Mouse (Mus musculus): Measurements from ENCODE around the gene Large2. TPM values are rescaled to one million over a fixed set of nuclear protein-coding genes. Genes with fewer than 3 reads are reported as not detected.

The Large2 gene
- polyA plus RNA-seq, 1 experiment from 2014 or later = 2.4 TPM

- no peaks in the 10 kb centered on the region for H3K36me3 ChIP-seq (ENCODE audit: control insufficient read depth, insufficient read depth)
- H3K27ac ChIP-seq (ENCODE audit: low read length) = peak overlapping the region; percentile 58
- H3K27me3 ChIP-seq (replicated peaks; ENCODE audit: control insufficient read depth, insufficient read depth, low read length) = no peaks in the 10 kb centered on the region
- WGBS = 8% methylated on average over 25 of the region's 26 CpGs
- ATAC-seq = no peak
- peak overlapping the region; percentile 54 for H3K9ac ChIP-seq (replicated peaks; ENCODE audit: low read depth, low read length)
- peak overlapping the region; percentile 33 for H3K4me3 ChIP-seq (replicated peaks; ENCODE audit: low read length)
- no peaks in the 10 kb centered on the region for H3K9me3 ChIP-seq (ENCODE audit: control insufficient read depth, low read length)
- H3K4me2 ChIP-seq (ENCODE audit: low read length) = peak overlapping the region; percentile 55
- peaks cover 48% of the 10 kb centered on the region for H3K4me1 ChIP-seq (replicated peaks; ENCODE audit: control insufficient read depth, insufficient read depth, low read length)
Measured at GRCm38 (mm10) chr2:92392318-92393264, 17.9 kb upstream of the Large2 start.

- ATAC-seq = no peak
- H3K9me3 ChIP-seq (ENCODE audit: control insufficient read depth, low read length) = no peaks in the 10 kb centered on the region
- H3K4me2 ChIP-seq (ENCODE audit: low read length) = peak overlapping the region; percentile 55
- WGBS = 15% methylated on average over 11 of the region's 11 CpGs
- H3K4me1 ChIP-seq (replicated peaks; ENCODE audit: control insufficient read depth, insufficient read depth, low read length) = peaks cover 48% of the 10 kb centered on the region
- no peaks in the 10 kb centered on the region for H3K27me3 ChIP-seq (replicated peaks; ENCODE audit: control insufficient read depth, insufficient read depth, low read length)
- H3K27ac ChIP-seq (ENCODE audit: low read length) = peak overlapping the region; percentile 58
- peak overlapping the region; percentile 54 for H3K9ac ChIP-seq (replicated peaks; ENCODE audit: low read depth, low read length)
- H3K36me3 ChIP-seq (ENCODE audit: control insufficient read depth, insufficient read depth) = peaks cover 2% of the 10 kb centered on the region
- peak overlapping the region; percentile 33 for H3K4me3 ChIP-seq (replicated peaks; ENCODE audit: low read length)
Measured at GRCm38 (mm10) chr2:92391703-92392317, 17.1 kb upstream of the Large2 start.

GRCm38 (mm10) chr2:92391116-92391515, 16.4 kb upstream of the Large2 start:
- Histone ChIP-seq H3K9ac (replicated peaks; ENCODE audit: low read depth, low read length) (no peak overlapping the region), H3K4me1 (replicated peaks; ENCODE audit: control insufficient read depth, insufficient read depth, low read length) (peaks cover 48% of the 10 kb centered on the region), H3K4me2 (ENCODE audit: low read length) (peak overlapping the region; percentile 55; the same call in 1 of the 2 replicates), H3K9me3 (ENCODE audit: control insufficient read depth, low read length) (no peaks in the 10 kb centered on the region), H3K27ac (ENCODE audit: low read length) (0 out of 2 replicates have a peak overlapping the region, but pooled peaks have one; percentile 20), H3K27me3 (replicated peaks; ENCODE audit: control insufficient read depth, insufficient read depth, low read length) (no peaks in the 10 kb centered on the region), H3K36me3 (ENCODE audit: control insufficient read depth, insufficient read depth) (peaks cover 7% of the 10 kb centered on the region), H3K4me3 (replicated peaks; ENCODE audit: low read length) (no peak overlapping the region)
- no peak for ATAC-seq
- WGBS = 71% methylated on average over 8 of the region's 8 CpGs

- H3K27me3 ChIP-seq (replicated peaks; ENCODE audit: control insufficient read depth, insufficient read depth, low read length) = no peaks in the 10 kb centered on the region
- H3K9me3 ChIP-seq (ENCODE audit: control insufficient read depth, low read length) = no peaks in the 10 kb centered on the region
- no peak overlapping the region for H3K9ac ChIP-seq (replicated peaks; ENCODE audit: low read depth, low read length)
- H3K4me2 ChIP-seq (ENCODE audit: low read length) = no peak overlapping the region; the same call in 1 of the 2 replicates
- H3K27ac ChIP-seq (ENCODE audit: low read length) = no peak overlapping the region
- H3K4me1 ChIP-seq (replicated peaks; ENCODE audit: control insufficient read depth, insufficient read depth, low read length) = peaks cover 48% of the 10 kb centered on the region
- peaks cover 13% of the 10 kb centered on the region for H3K36me3 ChIP-seq (ENCODE audit: control insufficient read depth, insufficient read depth)
- WGBS = 72% methylated on average over 6 of the region's 6 CpGs
- no peak for ATAC-seq
- H3K4me3 ChIP-seq (replicated peaks; ENCODE audit: low read length) = no peak overlapping the region
Measured at GRCm38 (mm10) chr2:92390206-92390930, 15.7 kb upstream of the Large2 start.

- no peaks in the 10 kb centered on the region for H3K27me3 ChIP-seq (replicated peaks; ENCODE audit: control insufficient read depth, insufficient read depth, low read length)
- no peaks in the 10 kb centered on the region for H3K9me3 ChIP-seq (ENCODE audit: control insufficient read depth, low read length)
- H3K36me3 ChIP-seq (ENCODE audit: control insufficient read depth, insufficient read depth) = peaks cover 20% of the 10 kb centered on the region
- peak overlapping the region; percentile 89 for H3K4me3 ChIP-seq (replicated peaks; ENCODE audit: low read length)
- peak overlapping the region; percentile 64 for H3K4me2 ChIP-seq (ENCODE audit: low read length)
- H3K4me1 ChIP-seq (replicated peaks; ENCODE audit: control insufficient read depth, insufficient read depth, low read length) = peaks cover 48% of the 10 kb centered on the region
- ATAC-seq = no peak
- peak overlapping the region; percentile 90 for H3K9ac ChIP-seq (replicated peaks; ENCODE audit: low read depth, low read length)
- peak overlapping the region; percentile 88 for H3K27ac ChIP-seq (ENCODE audit: low read length)
- WGBS = under 1% methylated on average over 10 of the region's 10 CpGs
Measured at GRCm38 (mm10) chr2:92389645-92390044, 15.0 kb upstream of the Large2 start.

- peak; percentile 91 for ATAC-seq
- peaks cover 48% of the 10 kb centered on the region for H3K4me1 ChIP-seq (replicated peaks; ENCODE audit: control insufficient read depth, insufficient read depth, low read length)
- WGBS = under 1% methylated on average over 62 of the region's 62 CpGs
Measured at GRCm38 (mm10) chr2:92388891-92389641, 14.4 kb upstream of the Large2 start.

GRCm38 (mm10) chr2:92388081-92388517, 13.4 kb upstream of the Large2 start:
- peak overlapping the region; percentile 89 for H3K4me3 ChIP-seq (replicated peaks; ENCODE audit: low read length)
- peak overlapping the region; percentile 64 for H3K4me2 ChIP-seq (ENCODE audit: low read length)
- H3K4me1 ChIP-seq (replicated peaks; ENCODE audit: control insufficient read depth, insufficient read depth, low read length) = peaks cover 46% of the 10 kb centered on the region
- no peaks in the 10 kb centered on the region for H3K27me3 ChIP-seq (replicated peaks; ENCODE audit: control insufficient read depth, insufficient read depth, low read length)
- H3K36me3 ChIP-seq (ENCODE audit: control insufficient read depth, insufficient read depth) = peaks cover 22% of the 10 kb centered on the region
- ATAC-seq = no peak
- WGBS = 10% methylated on average over 3 of the region's 3 CpGs
- peak overlapping the region; percentile 90 for H3K9ac ChIP-seq (replicated peaks; ENCODE audit: low read depth, low read length)
- H3K27ac ChIP-seq (ENCODE audit: low read length) = peak overlapping the region; percentile 88
- H3K9me3 ChIP-seq (ENCODE audit: control insufficient read depth, low read length) = no peaks in the 10 kb centered on the region

More at GRCm38 (mm10) chr2:92388891-92389641, 14.4 kb upstream of the Large2 start:
- Histone ChIP-seq H3K36me3 (ENCODE audit: control insufficient read depth, insufficient read depth) (peaks cover 21% of the 10 kb centered on the region), H3K4me2 (ENCODE audit: low read length) (peak overlapping the region; percentile 64), H3K9me3 (ENCODE audit: control insufficient read depth, low read length) (no peaks in the 10 kb centered on the region), H3K9ac (replicated peaks; ENCODE audit: low read depth, low read length) (peak overlapping the region; percentile 90), H3K4me3 (replicated peaks; ENCODE audit: low read length) (peak overlapping the region; percentile 89), H3K27ac (ENCODE audit: low read length) (peak overlapping the region; percentile 88), H3K27me3 (replicated peaks; ENCODE audit: control insufficient read depth, insufficient read depth, low read length) (no peaks in the 10 kb centered on the region)

DNA sequence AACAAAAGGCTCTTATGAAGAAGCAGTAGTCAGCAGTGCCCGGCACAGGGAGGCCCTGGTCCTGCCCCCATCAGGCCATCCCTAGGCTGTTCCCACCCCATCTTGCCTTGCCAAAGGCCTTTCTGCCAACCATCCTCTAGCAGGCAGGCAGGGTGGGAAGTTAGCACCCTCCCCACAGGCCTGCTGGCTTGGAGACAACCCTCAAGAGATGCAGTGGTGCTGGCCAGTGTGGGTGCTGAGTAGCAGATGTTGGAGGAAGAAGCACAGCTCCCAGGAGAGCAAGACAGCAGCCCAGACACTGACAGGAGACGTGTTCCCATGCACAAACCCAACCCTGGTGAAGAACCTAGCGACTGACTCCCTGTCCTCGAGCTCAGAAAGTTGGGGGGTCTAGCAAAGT, 13.0 kb upstream of the Large2 start:
- peak overlapping the region; percentile 89 for H3K4me3 ChIP-seq (replicated peaks; ENCODE audit: low read length)
- no peak for ATAC-seq
- H3K27ac ChIP-seq (ENCODE audit: low read length) = peak overlapping the region; percentile 30; the same call in 1 of the 2 replicates
- H3K27me3 ChIP-seq (replicated peaks; ENCODE audit: control insufficient read depth, insufficient read depth, low read length) = no peaks in the 10 kb centered on the region
- peaks cover 42% of the 10 kb centered on the region for H3K4me1 ChIP-seq (replicated peaks; ENCODE audit: control insufficient read depth, insufficient read depth, low read length)
- peak overlapping the region; percentile 64 for H3K4me2 ChIP-seq (ENCODE audit: low read length)
- H3K36me3 ChIP-seq (ENCODE audit: control insufficient read depth, insufficient read depth) = peaks cover 24% of the 10 kb centered on the region
- H3K9ac ChIP-seq (replicated peaks; ENCODE audit: low read depth, low read length) = peak overlapping the region; percentile 90; the same call in 1 of the 2 replicates
- no peaks in the 10 kb centered on the region for H3K9me3 ChIP-seq (ENCODE audit: control insufficient read depth, low read length)
- WGBS = 73% methylated on average over 4 of the region's 4 CpGs
